Mouse (Mus musculus) kidney, adult 11 months (tissue): ENCODE measurements around the gene Sorbs2.

Source experiments
- DNase-seq: peaks from one replicate; pipeline ENCODE4 v3.0.0; 2022

Sorbs2 gene

GRCm38 (mm10) chr8:45857734-45858133 is 350.1 kb downstream of the Sorbs2 start:
- DNase-seq = no peak

GRCm38 (mm10) chr8:45858391-45858790 is 350.8 kb downstream of the Sorbs2 start:
- peak; percentile 39 for DNase-seq

DNA sequence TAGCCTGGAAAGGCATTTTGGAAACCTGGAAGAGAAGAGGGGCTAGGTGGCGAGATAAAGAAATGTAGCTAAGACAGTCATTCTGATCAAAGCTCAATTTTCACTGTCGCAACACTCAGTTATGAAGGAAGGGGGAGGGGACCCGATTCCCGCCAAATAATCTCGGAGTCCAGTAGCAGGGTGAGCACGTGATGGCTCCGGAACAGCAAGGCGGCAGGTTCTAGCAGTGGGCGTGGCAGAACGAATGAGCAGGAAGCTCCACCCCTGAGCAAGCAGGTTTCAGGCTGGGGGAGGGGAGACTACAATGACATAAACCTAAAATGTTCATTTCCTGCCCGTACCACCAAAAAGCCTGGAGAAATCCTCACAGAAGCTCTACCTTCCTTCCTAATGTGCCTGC is 364.0 kb downstream of the Sorbs2 start:
- peak; percentile 12 for DNase-seq

DNA sequence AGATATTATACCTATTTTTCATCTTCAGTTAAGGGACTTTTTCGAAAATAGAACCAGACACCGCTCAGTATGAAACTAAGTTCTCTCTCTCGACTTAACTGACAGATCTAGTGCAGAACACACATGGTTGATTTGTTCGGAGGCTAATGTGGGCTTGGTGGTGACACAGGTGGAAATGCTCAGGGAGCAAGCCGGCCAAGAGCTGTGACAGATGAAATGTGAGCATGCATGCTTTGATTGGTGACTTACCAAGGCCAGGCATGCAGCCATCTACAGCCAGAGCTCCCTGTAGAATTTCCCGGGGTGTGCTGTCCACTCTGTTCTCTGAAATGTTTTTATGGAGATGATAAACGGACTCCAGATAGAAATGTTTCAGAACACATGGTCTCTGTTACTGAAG is 364.5 kb downstream of the Sorbs2 start:
- DNase-seq = no peak

GRCm38 (mm10) chr8:45874945-45875626 is 367.5 kb downstream of the Sorbs2 start:
- peak; percentile 87 for DNase-seq

DNA sequence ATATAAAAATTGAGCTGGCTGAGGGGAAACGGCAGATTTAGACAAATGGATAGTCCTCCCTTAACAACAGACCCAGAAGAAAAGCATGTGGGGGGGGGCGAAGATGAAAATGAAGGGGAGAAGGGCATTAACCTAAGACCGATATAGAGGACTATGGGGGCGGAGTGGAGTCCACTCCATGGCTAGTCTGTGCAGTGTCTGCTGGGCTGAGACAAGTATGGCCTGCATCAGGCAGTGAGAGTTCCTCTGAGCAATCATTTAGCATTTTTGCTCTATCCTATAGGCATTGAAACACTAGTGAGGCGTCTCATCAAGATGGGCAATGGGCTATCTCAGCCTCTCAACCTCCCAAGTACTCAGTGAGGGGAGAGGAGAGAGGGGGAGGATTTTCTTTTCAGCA is 368.8 kb downstream of the Sorbs2 start:
- DNase-seq = no peak
